In the genomic region with DNA sequence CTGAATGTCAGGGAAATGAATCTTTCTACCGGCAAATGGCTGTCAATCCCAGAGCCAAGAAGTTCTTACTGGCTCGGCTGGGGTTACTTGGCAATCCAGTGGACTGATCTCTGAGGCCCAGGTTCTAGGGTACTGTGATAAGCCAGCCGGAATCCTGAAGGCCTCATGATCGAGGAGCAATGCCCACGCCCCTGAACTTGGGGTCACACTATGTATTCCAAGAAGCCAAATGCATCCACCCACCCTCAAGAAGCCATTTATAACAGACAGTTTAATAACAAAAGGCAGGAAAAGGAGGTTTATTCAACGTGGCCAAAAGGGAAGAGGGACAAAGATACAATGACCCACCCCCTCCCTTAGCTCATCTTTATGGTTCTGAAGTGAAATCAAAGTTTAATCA, we compare ENCODE assay signal across 16 mouse cellular contexts.
"Had no signal": no experiment of that assay in that cellular context is flagged by ENCODE, and none has a peak within 500 bp of the region (broad histone marks: within the 10 kb centered on the region; RNA-seq: fewer than 3 reads in every experiment).

No protein-coding gene starts in this region.

- H3K27me3 ChIP-seq: neural tube, embryonic 15.5 days; stomach, embryonic 15.5 days had no signal

- H3K36me3 ChIP-seq: liver, embryonic 12.5 days; midbrain, embryonic 10.5 days; midbrain, embryonic 12.5 days; neural tube, embryonic 13.5 days; neural tube, embryonic 15.5 days; stomach, embryonic 15.5 days had no signal

- H3K27ac ChIP-seq: liver, embryonic 12.5 days; liver, embryonic 14.5 days; midbrain, embryonic 10.5 days; midbrain, embryonic 12.5 days; neural tube, embryonic 13.5 days; neural tube, embryonic 15.5 days; stomach, embryonic 15.5 days; stomach, postnatal 0 days had no signal

- H3K4me1 ChIP-seq: liver, embryonic 12.5 days; stomach, embryonic 15.5 days had no signal

- DNase-seq: lung, embryonic 14.5 days; midbrain, embryonic 14.5 days; right cerebral cortex, postnatal 14 days; thymus, adult 2 months; thymus, postnatal 14 days; thymus, postnatal 36 days had no signal

- H3K9ac ChIP-seq: liver, embryonic 12.5 days; liver, embryonic 14.5 days; lung, embryonic 14.5 days; midbrain, embryonic 12.5 days; neural tube, embryonic 13.5 days; neural tube, embryonic 15.5 days; stomach, embryonic 15.5 days had no signal

- H3K9me3 ChIP-seq: liver, embryonic 12.5 days; midbrain, embryonic 10.5 days; midbrain, embryonic 12.5 days; neural tube, embryonic 13.5 days; neural tube, embryonic 15.5 days; stomach, embryonic 15.5 days had no signal

- H3K4me2 ChIP-seq: liver, embryonic 12.5 days; lung, embryonic 14.5 days; midbrain, embryonic 12.5 days; neural tube, embryonic 13.5 days; neural tube, embryonic 15.5 days; stomach, embryonic 15.5 days had no signal

- H3K4me3 ChIP-seq: liver, embryonic 12.5 days; midbrain, embryonic 10.5 days; midbrain, embryonic 12.5 days; myocyte; neural tube, embryonic 13.5 days; neural tube, embryonic 15.5 days; stomach, embryonic 15.5 days had no signal

- ATAC-seq: liver, embryonic 12.5 days; midbrain, embryonic 16.5 days had no signal
